15 mouse cellular contexts compared by ENCODE assay signal in genomic region chr2:18523911-18524310, GRCm38 (mm10).
"Had no signal": no experiment of that assay in that cellular context is flagged by ENCODE, and none has a peak within 500 bp of the region (broad histone marks: within the 10 kb centered on the region; RNA-seq: fewer than 3 reads in every experiment).

No protein-coding gene starts in this region.

- H3K9ac ChIP-seq: liver, embryonic 13.5 days had no signal

- DNase-seq: layer of hippocampus, postnatal 36 days; liver, embryonic 13.5 days; lung, adult 2 months; lung, postnatal 14 days; lung, postnatal 4 days; midbrain, embryonic 14.5 days; right cerebral cortex, adult 18-20 months; right cerebral cortex, postnatal 14 days; right cerebral cortex, postnatal 4 days; thymus, adult 2 months; thymus, postnatal 14 days had no signal

- ATAC-seq: intestine, postnatal 0 days had no signal

- H3K9me3 ChIP-seq: liver, embryonic 13.5 days had no signal

- H3K4me2 ChIP-seq: liver, embryonic 13.5 days; midbrain, embryonic 11.5 days had no signal

- H3K36me3 ChIP-seq: liver, embryonic 13.5 days had no signal

- H3K27me3 ChIP-seq: liver, embryonic 13.5 days had no signal

- H3K4me1 ChIP-seq: liver, embryonic 13.5 days had no signal

- H3K27ac ChIP-seq: left cerebral cortex, adult 2 months; liver, embryonic 13.5 days; stomach, postnatal 0 days had no signal

- H3K4me3 ChIP-seq: left cerebral cortex, adult 2 months; liver, embryonic 13.5 days had no signal
